Mouse (Mus musculus) left cerebral cortex, postnatal 25 days (tissue): ENCODE measurements at regions not wholly inside any gene's neighbourhood (a gene's known extent, or its start where the extent isn't known, plus 50 kb on each side); places are given as distances from the start of the nearest gene placed in this dataset.
A peak's percentile ranks its signal among the peaks of the same experiment; 100 is the strongest.

Experiments
- DNase-seq, 2 experiments: peaks; one replicate each; pipeline ENCODE4 v3.0.0; 2022; ENCODE audit warnings: low spot score in 2 of 2, mixed read lengths in 1 of 2
- intact Hi-C: fragments of 180-260 bp; cut with DNase I; formaldehyde crosslinking; loops from one replicate; pipeline ENCODE4 v1.15.1; 2025

DNA sequence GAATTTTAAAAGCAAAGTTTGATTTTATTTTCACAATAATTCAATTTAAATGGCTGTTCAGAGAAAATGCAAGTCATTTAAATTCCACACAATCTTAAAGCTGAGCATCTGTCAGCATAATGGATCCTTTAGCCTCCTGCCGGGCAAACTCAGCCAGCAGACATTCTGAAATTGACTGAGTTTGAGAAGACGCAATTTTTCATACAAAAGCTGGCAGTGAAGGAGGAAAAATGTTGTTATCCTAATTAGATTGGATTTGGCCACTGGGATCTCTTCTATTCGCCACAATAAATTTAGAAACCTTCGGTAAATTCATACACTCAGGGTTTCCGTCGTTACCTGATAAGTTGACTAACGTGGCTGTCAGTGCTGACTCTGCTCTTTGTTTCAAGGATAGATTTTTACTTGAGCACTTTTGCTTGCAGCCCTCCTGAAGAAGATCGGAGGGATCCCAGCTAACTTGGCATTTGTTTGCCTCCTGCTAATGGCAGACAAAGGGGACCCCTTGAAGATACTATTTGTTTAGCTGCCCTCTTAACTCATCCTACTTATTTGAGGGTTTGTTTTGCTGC is 244.9 kb upstream of the Fsip2 start:
- intact Hi-C loops = no loop called here
- DNase-seq = peak; percentile 2 to 10

GRCm38 (mm10) chr2:82701851-82702250 is 241.6 kb upstream of the Fsip2 start:
- intact Hi-C loops = no loop called here
- no peak for DNase-seq

DNA sequence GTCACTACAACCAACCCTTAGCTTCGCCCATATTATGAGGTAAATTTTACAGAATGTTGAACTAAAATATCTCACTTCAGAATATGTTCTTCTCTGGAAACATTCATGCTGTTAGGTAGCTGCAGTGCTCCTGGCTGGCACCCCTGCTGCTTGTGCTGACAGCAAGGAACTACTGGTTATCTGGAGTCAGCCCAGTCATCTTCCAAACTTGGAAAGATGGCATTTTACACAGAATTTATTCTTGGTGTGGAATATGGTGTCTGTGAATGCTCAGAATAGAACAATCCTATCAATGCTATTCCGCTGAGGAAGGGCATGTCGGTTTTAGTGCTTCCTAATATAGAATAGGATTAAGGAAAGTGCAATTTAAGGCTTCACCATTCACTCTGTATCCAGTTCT is 227.7 kb upstream of the Fsip2 start:
- peak; percentile 6 to 76 for DNase-seq
- intact Hi-C loops = no loop called here
